Mouse (Mus musculus) myocyte (in vitro differentiated cells): Measurements from ENCODE around the gene Rftn1. TPM values are rescaled to one million over a fixed set of nuclear protein-coding genes. Genes with fewer than 3 reads are reported as not detected.

Source experiments
- H3K27me3 ChIP-seq: one replicate; pipeline ENCODE4 v1.6.1; 2011; ENCODE audit not compliant: control insufficient read depth, insufficient read depth, insufficient read length
- H3K36me3 ChIP-seq: one replicate; pipeline ENCODE4 v1.6.1; 2011; ENCODE audit not compliant: control insufficient read depth, insufficient read depth
- H3K4me2 ChIP-seq: one replicate; pipeline ENCODE4 v1.6.1; 2011; ENCODE audit warnings: low read depth, control low read depth
- H3K4me3 ChIP-seq: one replicate; pipeline ENCODE4 v1.5.1; 2011; ENCODE audit warnings: mild to moderate bottlenecking, control low read depth, moderate library complexity
- H3K79me2 ChIP-seq: one replicate; pipeline ENCODE4 v1.6.1; 2011; ENCODE audit not compliant: control insufficient read depth, insufficient read depth
- H3ac ChIP-seq: one replicate; pipeline ENCODE4 v1.6.1; 2011; ENCODE audit not compliant: control insufficient read depth, insufficient read length
- CEBPB ChIP-seq: IDR thresholded peaks from 2 replicates; pipeline ENCODE4 v1.6.1; 2011; ENCODE audit warnings: mild to moderate bottlenecking, moderate library complexity; ENCODE audit not compliant: poor library complexity, insufficient read depth, severe bottlenecking
- E2F4 ChIP-seq: IDR thresholded peaks from one replicate; pipeline ENCODE4 v1.6.1; 2011; ENCODE audit warnings: mild to moderate bottlenecking, control low read depth, moderate library complexity; ENCODE audit not compliant: insufficient read depth
- MAX ChIP-seq: IDR thresholded peaks from one replicate; pipeline ENCODE4 v1.6.1; 2011; ENCODE audit warnings: low read depth, mild to moderate bottlenecking, control low read depth
- MYOD1 ChIP-seq, 3 experiments: IDR thresholded peaks; one replicate each; pipeline ENCODE4 v1.6.1; 2011; ENCODE audit warnings: control low read depth in 2 of 3, low read depth in 2 of 3, mild to moderate bottlenecking in 2 of 3, moderate library complexity in 1 of 3; ENCODE audit not compliant: insufficient read length in 2 of 3, control insufficient read depth in 1 of 3
- MYOG ChIP-seq, 3 experiments: IDR thresholded peaks; one replicate each; pipeline ENCODE4 v1.6.1; 2011; ENCODE audit warnings: control low read depth in 2 of 3, low read depth in 2 of 3, mild to moderate bottlenecking in 2 of 3; ENCODE audit not compliant: insufficient read length in 2 of 3, control insufficient read depth in 1 of 3, insufficient read depth in 1 of 3
- POLR2A ChIP-seq: IDR thresholded peaks from one replicate; pipeline ENCODE4 v1.6.1; 2011; ENCODE audit warnings: low read depth, mild to moderate bottlenecking, control low read depth, moderate library complexity; ENCODE audit not compliant: insufficient read length
- POLR2AphosphoS2 ChIP-seq: IDR thresholded peaks from one replicate; pipeline ENCODE4 v1.6.1; 2011; ENCODE audit warnings: low read depth, control low read depth; ENCODE audit not compliant: insufficient read length
- REST ChIP-seq: IDR thresholded peaks from one replicate; pipeline ENCODE4 v1.6.1; 2011; ENCODE audit warnings: mild to moderate bottlenecking, control low read depth, moderate library complexity; ENCODE audit not compliant: insufficient read depth, insufficient read length
- SRF ChIP-seq: IDR thresholded peaks from one replicate; pipeline ENCODE4 v1.6.1; 2011; ENCODE audit warnings: low read depth; ENCODE audit not compliant: control insufficient read depth, insufficient read length
- TCF12 ChIP-seq: IDR thresholded peaks from one replicate; pipeline ENCODE4 v1.6.1; 2011; ENCODE audit warnings: mild to moderate bottlenecking, control low read depth; ENCODE audit not compliant: poor library complexity, insufficient read depth, severe bottlenecking
- TCF3 ChIP-seq: IDR thresholded peaks from one replicate; pipeline ENCODE4 v1.6.1; 2011; ENCODE audit warnings: low read depth, control low read depth; ENCODE audit not compliant: insufficient read length
- USF1 ChIP-seq: IDR thresholded peaks from one replicate; pipeline ENCODE4 v1.6.1; 2011; ENCODE audit warnings: low read depth, mild to moderate bottlenecking, control low read depth, moderate library complexity
- polyA plus RNA-seq: library from polyadenylated mRNA; unstranded; fragments of >200 nt; fragmentation: generic; extraction: Trizol; gene quantifications from one replicate; pipeline ENCODE4 v1.2.1, GENCODE M21; 2012; ENCODE audit warnings: missing spikeins

The Rftn1 gene
- polyA plus RNA-seq, 1 experiment, result 0.40 TPM

GRCm38 (mm10) chr17:50037416-50037815 is 153.1 kb downstream of the Rftn1 start:
- Histone ChIP-seq H3K4me2 (no peak overlapping the region), H3ac (no peak overlapping the region), H3K79me2 (no peaks in the 10 kb centered on the region), H3K4me3 (no peak overlapping the region), H3K36me3 (no peaks in the 10 kb centered on the region), H3K27me3 (no peaks in the 10 kb centered on the region)
- TF ChIP-seq POLR2A, result no peak
- no peak for TF ChIP-seq CEBPB
- no peak for TF ChIP-seq USF1

- Histone ChIP-seq H3K36me3 (no peaks in the 10 kb centered on the region), H3K27me3 (no peaks in the 10 kb centered on the region), H3K79me2 (no peaks in the 10 kb centered on the region), H3K4me2 (no peak overlapping the region), H3K4me3 (no peak overlapping the region), H3ac (no peak overlapping the region)
- TF ChIP-seq MYOG (IDR thresholded peaks at IDR 0.05; ENCODE audit: control insufficient read depth in 1 of 3, insufficient read depth in 1 of 3, insufficient read length in 2 of 3, low read depth in 2 of 3) (no peak), MAX (no peak), USF1 (no peak), CEBPB (no peak), POLR2A (no peak), SRF (no peak), TCF12 (no peak), POLR2AphosphoS2 (no peak), E2F4 (no peak), REST (no peak), MYOD1 (IDR thresholded peaks at IDR 0.05; ENCODE audit: control insufficient read depth in 1 of 3, insufficient read length in 2 of 3, low read depth in 2 of 3) (no peak), TCF3 (no peak)
Observed at GRCm38 (mm10) chr17:50036751-50037385, 153.6 kb downstream of the Rftn1 start.

DNA sequence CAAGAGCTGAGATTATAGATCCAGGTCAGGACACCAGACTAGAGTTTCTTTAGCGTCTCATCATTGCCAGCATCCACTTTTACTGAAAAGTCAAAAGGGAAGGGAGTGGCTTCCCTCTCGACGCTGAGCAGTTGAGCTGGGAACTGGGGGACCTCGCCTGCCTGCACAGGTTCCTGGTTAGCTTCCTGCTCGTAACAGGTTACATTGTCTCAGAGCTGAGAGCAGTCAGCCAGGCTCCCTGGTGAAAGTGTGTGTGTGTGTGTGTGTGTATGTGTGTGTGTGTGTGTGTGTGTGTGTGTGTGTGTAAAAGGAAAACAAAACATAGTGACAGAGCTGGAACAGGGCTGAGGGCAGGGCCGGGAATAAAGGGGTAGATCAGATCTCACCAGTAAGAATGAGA is 156.8 kb downstream of the Rftn1 start:
- H3K79me2 ChIP-seq, result no peaks in the 10 kb centered on the region
- H3K4me3 ChIP-seq, result no peak overlapping the region
- no peak overlapping the region for H3K4me2 ChIP-seq
- no peak overlapping the region for H3ac ChIP-seq
- TF ChIP-seq MAX, result no peak
- TF ChIP-seq E2F4, result no peak
- no peak for TF ChIP-seq MYOG (IDR thresholded peaks at IDR 0.05; ENCODE audit: control insufficient read depth in 1 of 3, insufficient read depth in 1 of 3, insufficient read length in 2 of 3, low read depth in 2 of 3)
- TF ChIP-seq TCF3, result no peak
- TF ChIP-seq CEBPB, result no peak
- TF ChIP-seq SRF, result no peak
- H3K27me3 ChIP-seq, result no peaks in the 10 kb centered on the region
- H3K36me3 ChIP-seq, result no peaks in the 10 kb centered on the region

- TF ChIP-seq POLR2AphosphoS2 (no peak), SRF (no peak), POLR2A (no peak), CEBPB (no peak), TCF12 (no peak), E2F4 (no peak), MYOD1 (IDR thresholded peaks at IDR 0.05; ENCODE audit: control insufficient read depth in 1 of 3, insufficient read length in 2 of 3, low read depth in 2 of 3) (no peak), MYOG (IDR thresholded peaks at IDR 0.05; ENCODE audit: control insufficient read depth in 1 of 3, insufficient read depth in 1 of 3, insufficient read length in 2 of 3, low read depth in 2 of 3) (no peak), REST (no peak), MAX (no peak)
- Histone ChIP-seq H3K4me2 (no peak overlapping the region), H3K79me2 (no peaks in the 10 kb centered on the region), H3K4me3 (no peak overlapping the region), H3K27me3 (no peaks in the 10 kb centered on the region), H3K36me3 (no peaks in the 10 kb centered on the region), H3ac (no peak overlapping the region)
Observed at GRCm38 (mm10) chr17:50031548-50032491, 158.7 kb downstream of the Rftn1 start.

DNA sequence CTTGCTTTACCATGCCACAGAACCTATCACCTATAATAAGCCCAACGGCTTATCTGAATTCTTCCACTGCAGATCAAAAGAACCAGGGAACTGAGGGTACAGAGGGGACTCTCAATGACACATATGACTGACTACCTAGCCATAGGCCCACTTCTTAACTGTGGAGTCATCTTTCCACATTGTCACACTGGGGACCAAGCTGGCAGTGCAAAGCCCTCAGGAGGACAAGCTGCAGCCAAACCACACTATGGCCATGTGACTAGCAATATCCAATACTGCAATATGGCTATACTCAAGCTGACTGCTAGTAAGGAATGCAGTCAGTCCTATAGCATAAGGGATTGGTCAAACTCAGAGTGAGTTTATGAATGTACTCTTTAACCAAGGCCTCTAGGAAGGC is 164.8 kb downstream of the Rftn1 start:
- no peak overlapping the region for H3ac ChIP-seq
- H3K27me3 ChIP-seq, result no peaks in the 10 kb centered on the region
- no peaks in the 10 kb centered on the region for H3K36me3 ChIP-seq

More for the DNA sequence above, 164.8 kb downstream of the Rftn1 start:
- H3K4me2 ChIP-seq, result no peak overlapping the region
- H3K4me3 ChIP-seq, result no peak overlapping the region
- H3K79me2 ChIP-seq, result no peaks in the 10 kb centered on the region
- TF ChIP-seq REST (no peak), SRF (no peak), MAX (no peak), CEBPB (no peak)
